Mouse (Mus musculus) lung, adult 2 months (tissue): ENCODE measurements around the gene Rhog.

Experiments used
- CTCF ChIP-seq: fragments of 200-500 bp; IDR thresholded peaks from 2 replicates; pipeline ENCODE4 v1.5.1; 2011; ENCODE audit warnings: mild to moderate bottlenecking, low read length, control low read depth; ENCODE audit not compliant: insufficient read depth
- POLR2A ChIP-seq: fragments of 200-500 bp; IDR thresholded peaks from 2 replicates; pipeline ENCODE4 v1.6.1; 2011; ENCODE audit warnings: low read depth, mild to moderate bottlenecking, control low read depth, low read length, borderline replicate concordance; ENCODE audit errors: extremely low read depth

DNA sequence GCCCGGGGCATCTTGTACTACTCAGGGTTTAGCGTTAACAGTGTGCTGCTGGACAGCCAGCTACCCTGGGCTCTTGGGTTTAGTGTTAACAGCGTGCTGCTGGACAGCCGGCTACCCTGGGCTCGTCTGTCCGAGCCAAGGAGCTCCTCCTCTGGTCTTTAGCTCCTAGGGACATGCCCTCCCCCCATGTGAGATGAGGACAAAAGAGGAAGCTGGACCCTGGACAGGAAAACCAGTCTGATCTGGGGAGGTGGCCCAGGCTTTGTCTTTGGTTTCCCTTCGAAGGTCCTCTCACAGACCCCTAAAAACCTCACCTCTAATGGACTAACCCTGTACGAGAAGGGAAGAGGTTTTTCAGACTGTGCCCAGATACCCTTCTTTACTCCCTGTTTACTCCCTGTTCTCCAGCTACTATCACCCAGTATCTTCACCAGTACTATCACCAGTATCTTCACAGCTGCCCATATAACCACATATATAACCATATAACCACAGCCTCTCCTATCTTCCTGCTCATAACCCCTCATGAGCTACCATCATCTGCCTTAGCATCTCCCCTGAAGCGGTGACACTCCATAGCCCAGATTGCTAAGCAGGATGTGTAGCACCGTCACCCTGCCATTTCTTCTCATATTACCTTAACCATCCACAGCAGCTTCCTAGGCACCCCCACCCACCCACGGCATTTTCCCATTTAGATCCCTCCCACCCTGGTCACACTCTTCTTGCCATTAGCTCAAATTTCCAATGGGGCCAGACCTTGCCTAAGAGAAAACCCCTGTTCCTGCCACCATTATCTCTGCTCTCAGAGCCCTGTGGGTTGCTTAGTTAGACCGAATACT, 8.7 kb downstream of the Rhog start:
- TF ChIP-seq POLR2A (no peak), CTCF (no peak)
